Mouse (Mus musculus) lung, postnatal 0 days (tissue): ENCODE results near the gene Srf.

Experiments used
- CTCF ChIP-seq: IDR thresholded peaks from 2 replicates; pipeline ENCODE4 v1.5.1; 2016; ENCODE audit warnings: antibody characterized with exemption, mild to moderate bottlenecking
- EP300 ChIP-seq: IDR thresholded peaks from 2 replicates; pipeline ENCODE4 v1.6.1; 2016; ENCODE audit warnings: antibody characterized with exemption, mild to moderate bottlenecking, control low read depth

- TF ChIP-seq CTCF (peak; percentile 69), EP300 (no peak)
These were observed 44.8 kb downstream of the Srf start for GRCm38 (mm10) chr17:46511059-46511710.
